ENCODE assay signal across 8 mouse cellular contexts in the genomic region with DNA sequence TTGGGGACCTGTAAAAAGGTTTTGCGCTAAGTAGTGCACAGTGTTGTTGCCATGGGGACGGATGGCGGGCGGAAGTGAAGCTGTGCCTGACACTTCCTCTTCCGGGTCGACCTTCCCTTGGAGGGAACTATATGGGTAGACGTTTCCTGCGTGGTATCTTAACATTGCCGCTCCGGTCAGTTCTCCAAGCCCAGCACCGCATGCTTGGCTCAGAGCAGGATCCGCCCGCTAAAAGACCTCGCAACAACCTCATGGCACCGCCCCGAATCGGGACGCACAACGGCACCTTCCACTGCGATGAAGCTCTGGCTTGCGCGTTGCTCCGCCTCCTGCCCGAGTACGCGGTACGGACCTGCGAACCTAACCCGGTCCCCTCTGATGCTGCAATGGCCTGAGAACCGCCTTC. TPM values are rescaled to one million over a fixed set of nuclear protein-coding genes. Genes with fewer than 3 reads are reported as not detected.
DNase-seq lines count a peak whose midpoint lies in the region; ATAC-seq and TF ChIP-seq lines count a peak whose summit lies in the region.

A gene (plus strand): TSS at position 100 of the 406 bp plus-strand sequence.

- H3K4me2 ChIP-seq in intestine, postnatal 0 days (replicated peaks; ENCODE audit: low read depth): peak within 1 kb of the TSS; percentile 75
- peak within 1 kb of the TSS; percentile 71 for H3K4me2 ChIP-seq in midbrain, embryonic 12.5 days (replicated peaks)

- peak; percentile 84 for DNase-seq in layer of hippocampus, adult 11-12 months (ENCODE audit: low spot score)
- DNase-seq in layer of hippocampus, adult 9-10 months (ENCODE audit: low spot score): no peak
- DNase-seq in embryonic facial prominence, embryonic 10.5 days (ENCODE audit: low spot score): peak; percentile 89
- DNase-seq in gonadal fat pad, adult 2 months (ENCODE audit: low read depth): no peak
- DNase-seq in limb, embryonic 10.5 days (ENCODE audit: low spot score): peak; percentile 89
- peak; percentile 66 for DNase-seq in skeletal muscle tissue, adult 2 months (ENCODE audit: low read depth, low spot score)

- H3K9me3 ChIP-seq in embryonic facial prominence, embryonic 10.5 days: no peaks in the 10 kb centered on the region
- no peaks in the 10 kb centered on the region for H3K9me3 ChIP-seq in intestine, postnatal 0 days (ENCODE audit: control insufficient read depth)
- H3K9me3 ChIP-seq in limb, embryonic 10.5 days (replicated peaks): no peaks in the 10 kb centered on the region
- H3K9me3 ChIP-seq in midbrain, embryonic 12.5 days: no peaks in the 10 kb centered on the region

- H3K4me3 ChIP-seq in embryonic facial prominence, embryonic 10.5 days: peak within 1 kb of the TSS; percentile 92
- peak within 1 kb of the TSS; percentile 81 for H3K4me3 ChIP-seq in intestine, postnatal 0 days (ENCODE audit: low read depth, low read length)
- H3K4me3 ChIP-seq in limb, embryonic 10.5 days: peak within 1 kb of the TSS; percentile 77
- peak within 1 kb of the TSS; percentile 83 for H3K4me3 ChIP-seq in midbrain, embryonic 12.5 days

- H3K9ac ChIP-seq in intestine, postnatal 0 days (ENCODE audit: low read depth, low read length): peak within 1 kb of the TSS; percentile 50
- H3K9ac ChIP-seq in midbrain, embryonic 12.5 days (replicated peaks): peak within 1 kb of the TSS; percentile 76

- WGBS in embryonic facial prominence, embryonic 10.5 days: under 1% methylated on average over 30 of the region's 30 CpGs
- under 1% methylated on average over 30 of the region's 30 CpGs for WGBS in intestine, postnatal 0 days
- under 1% methylated on average over 30 of the region's 30 CpGs for WGBS in limb, embryonic 10.5 days
- under 1% methylated on average over 30 of the region's 30 CpGs for WGBS in midbrain, embryonic 12.5 days

- H3K27me3 ChIP-seq in embryonic facial prominence, embryonic 10.5 days (replicated peaks; ENCODE audit: low read depth, poor library complexity, severe bottlenecking): no peaks in the 10 kb centered on the region
- no peaks in the 10 kb centered on the region for H3K27me3 ChIP-seq in intestine, postnatal 0 days (replicated peaks; ENCODE audit: control insufficient read depth, insufficient read depth, low read length)
- no peaks in the 10 kb centered on the region for H3K27me3 ChIP-seq in limb, embryonic 10.5 days (ENCODE audit: low read depth, poor library complexity, severe bottlenecking)
- no peaks in the 10 kb centered on the region for H3K27me3 ChIP-seq in midbrain, embryonic 12.5 days

- peaks cover 84% of the 10 kb centered on the region for H3K36me3 ChIP-seq in embryonic facial prominence, embryonic 10.5 days (replicated peaks)
- peaks cover 25% of the 10 kb centered on the region for H3K36me3 ChIP-seq in intestine, postnatal 0 days (ENCODE audit: control insufficient read depth, insufficient read depth)
- peaks cover 82% of the 10 kb centered on the region for H3K36me3 ChIP-seq in limb, embryonic 10.5 days
- peaks cover 75% of the 10 kb centered on the region for H3K36me3 ChIP-seq in midbrain, embryonic 12.5 days

- peaks cover 33% of the 10 kb centered on the region for H3K4me1 ChIP-seq in embryonic facial prominence, embryonic 10.5 days
- 0 out of 2 replicates have a peak, but pooled peaks cover 3% of the 10 kb centered on the region for H3K4me1 ChIP-seq in intestine, postnatal 0 days (replicated peaks; ENCODE audit: control insufficient read depth, insufficient read depth, low read length)
- peaks cover 27% of the 10 kb centered on the region for H3K4me1 ChIP-seq in limb, embryonic 10.5 days
- peaks cover 29% of the 10 kb centered on the region for H3K4me1 ChIP-seq in midbrain, embryonic 12.5 days

- ATAC-seq in intestine, postnatal 0 days: peak; percentile 86
- ATAC-seq in midbrain, embryonic 12.5 days (ENCODE audit: low FRiP score, low read depth): peak; percentile 94

- H3K27ac ChIP-seq in embryonic facial prominence, embryonic 10.5 days (replicated peaks): peak within 1 kb of the TSS; percentile 86
- H3K27ac ChIP-seq in intestine, postnatal 0 days (ENCODE audit: low read depth, low read length): peak within 1 kb of the TSS; percentile 57; the same call in 1 of the 2 replicates
- H3K27ac ChIP-seq in limb, embryonic 10.5 days: peak within 1 kb of the TSS; percentile 83
- peak within 1 kb of the TSS; percentile 63 for H3K27ac ChIP-seq in midbrain, embryonic 12.5 days (replicated peaks)

- TF ChIP-seq CTCF in intestine, postnatal 0 days (IDR thresholded peaks at IDR 0.05; ENCODE audit: low read depth): no peak

RNA-seq across cellular contexts. Expression of the gene that starts here (rescaled TPM):
- 123 and 126 TPM in 2 replicates for polyA plus RNA-seq in embryonic facial prominence, embryonic 10.5 days (2016; fragmentation: Nextera tagmentation; extraction: Ambion mirVana)
- 52.7 and 56.4 TPM in 2 replicates for polyA plus RNA-seq in gonadal fat pad, adult 2 months (2012; rRNA removed)
- polyA plus RNA-seq in intestine, postnatal 0 days (2015; fragmentation: Nextera tagmentation; extraction: Ambion mirVana): 35.8 and 41.5 TPM in 2 replicates
- 123 and 135 TPM in 2 replicates for polyA plus RNA-seq in limb, embryonic 10.5 days (2016; fragmentation: Nextera tagmentation; extraction: Ambion mirVana)
- polyA plus RNA-seq in midbrain, embryonic 12.5 days (2016; fragmentation: Nextera tagmentation; extraction: Ambion mirVana): 96.1 and 108 TPM in 2 replicates

Comparison
In these comparisons a context has a peak if more than half of its experiments do, and no peak if none do; other contexts are left out.
1. DNase-seq: peak in layer of hippocampus, adult 11-12 months (single experiment), embryonic facial prominence, embryonic 10.5 days (single experiment), limb, embryonic 10.5 days (single experiment) and skeletal muscle tissue, adult 2 months (single experiment); none in layer of hippocampus, adult 9-10 months (single experiment) and gonadal fat pad, adult 2 months (single experiment).
2. Peak in every context shown above with its lines, with median percentiles within 50 percentile points of each other: H3K27ac ChIP-seq and H3K4me3 ChIP-seq.